Mouse (Mus musculus) lung, postnatal 0 days (tissue): Measurements from ENCODE around the gene Gnb1l. TPM values are rescaled to one million over a fixed set of nuclear protein-coding genes. Genes with fewer than 3 reads are reported as not detected.

Experiments used
- ATAC-seq: fragments of 200-750 bp; cut with Nextera tagmentation; 2 replicates; pipeline ENCODE4 v1.8.0; 2017; ENCODE audit warnings: moderate library complexity
- DNase-seq: peaks from one replicate; pipeline ENCODE4 v3.0.0-alpha.2; 2016; ENCODE audit warnings: low spot score
- H3K27ac ChIP-seq: fragments of 300-500 bp; sonication (generic); 2 replicates; pipeline ENCODE4 v1.5.1; 2014; ENCODE audit warnings: antibody characterized with exemption, mild to moderate bottlenecking, low read length, mixed read lengths
- H3K27me3 ChIP-seq: fragments of 300-500 bp; sonication (generic); replicated peaks from 2 replicates; pipeline ENCODE4 v1.6.1; 2014; ENCODE audit warnings: low read length, mixed read lengths; ENCODE audit not compliant: insufficient read depth
- H3K36me3 ChIP-seq: fragments of 300-500 bp; sonication (generic); 2 replicates; pipeline ENCODE4 v1.6.1; 2014; ENCODE audit warnings: low read length, mixed read lengths; ENCODE audit not compliant: insufficient read depth
- H3K4me1 ChIP-seq: fragments of 300-500 bp; sonication (generic); 2 replicates; pipeline ENCODE4 v1.6.1; 2014; ENCODE audit warnings: antibody characterized with exemption, low read depth, low read length, mixed read lengths; ENCODE audit not compliant: insufficient read depth
- H3K4me2 ChIP-seq: fragments of 300-500 bp; sonication (generic); replicated peaks from 2 replicates; pipeline ENCODE4 v1.6.1; 2014; ENCODE audit warnings: low read depth, mild to moderate bottlenecking, low read length, moderate library complexity, mixed read lengths
- H3K4me3 ChIP-seq: fragments of 300-500 bp; sonication (generic); 2 replicates; pipeline ENCODE4 v1.5.1; 2014; ENCODE audit warnings: low read depth, low read length
- H3K9ac ChIP-seq: fragments of 300-500 bp; sonication (generic); replicated peaks from 2 replicates; pipeline ENCODE4 v1.6.1; 2014; ENCODE audit warnings: low read depth, mild to moderate bottlenecking
- H3K9me3 ChIP-seq: fragments of 300-500 bp; sonication (generic); 2 replicates; pipeline ENCODE4 v1.6.1; 2016; ENCODE audit warnings: low read length, mixed read lengths
- CTCF ChIP-seq: IDR thresholded peaks from 2 replicates; pipeline ENCODE4 v1.5.1; 2016; ENCODE audit warnings: antibody characterized with exemption, mild to moderate bottlenecking
- EP300 ChIP-seq: IDR thresholded peaks from 2 replicates; pipeline ENCODE4 v1.6.1; 2016; ENCODE audit warnings: antibody characterized with exemption, mild to moderate bottlenecking, control low read depth
- WGBS: fragments of 180-500 bp; shearing (Covaris S2); extraction: QIAGEN DNeasy Blood & Tissue Kit; methylation state at CpG from one replicate; pipeline ENCODE4 v1.1.7; 2014; 5-methylcytosine and 5-hydroxymethylcytosine counted together
- polyA plus RNA-seq: library from polyadenylated mRNA; unstranded; fragments of >200 nt; fragmentation: Nextera tagmentation; extraction: Ambion mirVana; gene quantifications from 2 replicates; pipeline ENCODE4 v1.2.1, GENCODE M21; 2015

Gnb1l gene
- polyA plus RNA-seq, 1 experiment from 2014 or later: 8.4 TPM

- H3K4me3 ChIP-seq: no peak overlapping the region
- 53% methylated on average over 5 of the region's 5 CpGs for WGBS
- DNase-seq: no peak
- no peaks in the 10 kb centered on the region for H3K9me3 ChIP-seq
- H3K36me3 ChIP-seq: no peaks in the 10 kb centered on the region
- TF ChIP-seq EP300: no peak
- no peak for TF ChIP-seq CTCF
- H3K9ac ChIP-seq: no peak overlapping the region
- H3K4me1 ChIP-seq: no peaks in the 10 kb centered on the region
- H3K27me3 ChIP-seq: no peaks in the 10 kb centered on the region
- no peak overlapping the region for H3K4me2 ChIP-seq
- H3K27ac ChIP-seq: no peak overlapping the region
- no peak for ATAC-seq
These were observed 13.6 kb upstream of the Gnb1l start for GRCm38 (mm10) chr16:18484794-18485435.

GRCm38 (mm10) chr16:18486126-18486525, 12.4 kb upstream of the Gnb1l start:
- no peaks in the 10 kb centered on the region for H3K36me3 ChIP-seq
- ATAC-seq: no peak
- H3K4me3 ChIP-seq: no peak overlapping the region
- H3K27me3 ChIP-seq: no peaks in the 10 kb centered on the region
- no peak overlapping the region for H3K4me2 ChIP-seq
- no peak for DNase-seq
- no peaks in the 10 kb centered on the region for H3K9me3 ChIP-seq
- WGBS: 93% methylated on average over 2 of the region's 2 CpGs
- no peaks in the 10 kb centered on the region for H3K4me1 ChIP-seq
- H3K27ac ChIP-seq: no peak overlapping the region
- TF ChIP-seq EP300: no peak
- no peak for TF ChIP-seq CTCF
- no peak overlapping the region for H3K9ac ChIP-seq

GRCm38 (mm10) chr16:18490281-18490680, 8.2 kb upstream of the Gnb1l start:
- ATAC-seq (no peak), DNase-seq (no peak)
- TF ChIP-seq CTCF (no peak), EP300 (no peak)
- no peak overlapping the region for H3K4me2 ChIP-seq
- H3K27me3 ChIP-seq: no peaks in the 10 kb centered on the region
- no peaks in the 10 kb centered on the region for H3K9me3 ChIP-seq
- H3K4me3 ChIP-seq: no peak overlapping the region
- H3K4me1 ChIP-seq: no peaks in the 10 kb centered on the region
- WGBS: 93% methylated on average over 3 of the region's 3 CpGs
- no peak overlapping the region for H3K27ac ChIP-seq
- no peak overlapping the region for H3K9ac ChIP-seq
- no peaks in the 10 kb centered on the region for H3K36me3 ChIP-seq

- Histone ChIP-seq H3K9me3 (no peaks in the 10 kb centered on the region), H3K27me3 (no peaks in the 10 kb centered on the region), H3K36me3 (no peaks in the 10 kb centered on the region), H3K4me2 (no peak overlapping the region), H3K9ac (no peak overlapping the region), H3K4me1 (no peaks in the 10 kb centered on the region), H3K27ac (no peak overlapping the region), H3K4me3 (no peak overlapping the region)
- DNase-seq (no peak), ATAC-seq (no peak)
- WGBS: 54% methylated on average over 1 of the region's 1 CpGs
- no peak for TF ChIP-seq CTCF
- TF ChIP-seq EP300: no peak
These were observed 7.6 kb upstream of the Gnb1l start for GRCm38 (mm10) chr16:18490894-18491293.

- 3% methylated on average over 6 of the region's 6 CpGs for WGBS
- DNase-seq (peak; percentile 19), ATAC-seq (peak; percentile 50)
These were observed 523 bp upstream of the Gnb1l start for GRCm38 (mm10) chr16:18497865-18498515.

GRCm38 (mm10) chr16:18498996-18499395, 483 bp downstream of the Gnb1l start:
- peaks cover 5% of the 10 kb centered on the region; the same call in 1 of the 2 replicates for H3K4me1 ChIP-seq
- under 1% methylated on average over 21 of the region's 24 CpGs for WGBS

More at GRCm38 (mm10) chr16:18497865-18498515, 523 bp upstream of the Gnb1l start:
- peak overlapping the region; percentile 95 for H3K4me2 ChIP-seq
- peak overlapping the region; percentile 76 for H3K4me3 ChIP-seq
- peak overlapping the region; percentile 76 for H3K27ac ChIP-seq
- H3K9me3 ChIP-seq: no peaks in the 10 kb centered on the region
- H3K9ac ChIP-seq: peak overlapping the region; percentile 68
- TF ChIP-seq EP300 (no peak), CTCF (no peak)
- peaks cover 5% of the 10 kb centered on the region; the same call in 1 of the 2 replicates for H3K4me1 ChIP-seq
- H3K36me3 ChIP-seq: no peaks in the 10 kb centered on the region
- H3K27me3 ChIP-seq: no peaks in the 10 kb centered on the region

More at GRCm38 (mm10) chr16:18498996-18499395, 483 bp downstream of the Gnb1l start:
- no peaks in the 10 kb centered on the region for H3K36me3 ChIP-seq
- DNase-seq (no peak), ATAC-seq (peak; percentile 50)
- no peaks in the 10 kb centered on the region for H3K9me3 ChIP-seq
- TF ChIP-seq EP300 (no peak), CTCF (no peak)
- H3K9ac ChIP-seq: peak overlapping the region; percentile 68
- H3K27me3 ChIP-seq: no peaks in the 10 kb centered on the region
- H3K4me2 ChIP-seq: peak overlapping the region; percentile 95
- no peak overlapping the region for H3K27ac ChIP-seq
- peak overlapping the region; percentile 76 for H3K4me3 ChIP-seq
